Comparison of ENCODE assay signal across 1 mouse cellular context in the genomic region with DNA sequence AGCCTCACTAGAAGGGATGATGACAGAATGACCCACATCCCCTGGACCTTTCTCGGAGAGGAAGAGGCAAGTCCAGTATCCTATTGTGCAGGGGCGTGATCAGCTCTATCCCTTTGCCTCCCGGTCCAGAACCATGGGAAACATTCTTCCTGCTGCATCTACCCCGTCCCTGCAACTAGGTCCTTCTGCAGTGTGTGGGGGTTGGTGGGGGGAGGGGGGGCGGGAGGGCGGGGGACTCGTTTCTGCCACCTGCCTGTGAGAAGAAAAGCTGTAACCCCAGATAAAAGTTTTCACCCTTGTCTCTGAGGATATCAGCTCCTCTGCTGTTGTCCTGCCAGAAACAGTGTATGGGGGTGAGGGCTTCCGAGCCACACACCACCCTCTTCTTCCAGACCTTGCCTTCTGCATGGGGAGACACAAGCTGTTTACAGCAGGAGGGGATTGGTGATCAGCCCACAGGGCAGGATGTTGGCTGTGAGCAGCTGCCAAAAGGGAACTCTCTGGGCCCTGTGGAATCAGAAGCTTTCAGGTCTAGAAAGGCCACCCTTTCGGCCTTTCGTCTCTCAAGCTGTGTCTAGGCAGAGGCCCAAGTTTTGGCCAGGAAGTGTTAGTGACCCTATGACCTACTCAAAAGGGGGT.
TF ChIP-seq lines count a peak whose summit lies in the region.

No protein-coding gene starts in this region.

TF ChIP-seq in MEL, 35 proteins besides CTCF, POLR2A, EP300 and RAD21 (continued from another document):
- TF ChIP-seq JUND (IDR thresholded peaks at IDR 0.05; ENCODE audit: low read depth, low read length) (no peak), MAZ (IDR thresholded peaks at IDR 0.05; ENCODE audit: low read depth, low read length) (peak; percentile 41; the same call in 1 of the 2 replicates), GATA1 (IDR thresholded peaks at IDR 0.05; ENCODE audit: low read depth, low read length) (0 out of 2 replicates have a peak, but pooled peaks have one; percentile 9), POLR2AphosphoS2 (IDR thresholded peaks at IDR 0.05; ENCODE audit: low read length) (no peak), ETS1 (IDR thresholded peaks at IDR 0.05; ENCODE audit: low read depth, low read length) (no peak), CHD1 (IDR thresholded peaks at IDR 0.05; ENCODE audit: low read depth, low read length) (no peak), GABPA (IDR thresholded peaks at IDR 0.05; ENCODE audit: low read depth, low read length) (no peak), MXI1 (IDR thresholded peaks at IDR 0.05; ENCODE audit: low read depth, low read length) (peak; percentile 1; the same call in 1 of the 2 replicates), ELF1 (IDR thresholded peaks at IDR 0.05; ENCODE audit: low read depth, low read length) (no peak), TBP (IDR thresholded peaks at IDR 0.05; ENCODE audit: low read depth, low read length) (peak; percentile 96), MAX (IDR thresholded peaks at IDR 0.05; ENCODE audit: low read length) (no peak), ZC3H11A (IDR thresholded peaks at IDR 0.05; ENCODE audit: low read depth, low read length) (no peak), MAFK (IDR thresholded peaks at IDR 0.05; ENCODE audit: borderline replicate concordance, low read depth, low read length) (no peak), RCOR1 (IDR thresholded peaks at IDR 0.05; ENCODE audit: low read depth, low read length) (0 out of 2 replicates have a peak, but pooled peaks have one; percentile 6), KAT2A (conservative IDR thresholded peaks at IDR 0.05; ENCODE audit: low read depth, low read length) (no peak), SIN3A (IDR thresholded peaks at IDR 0.05; ENCODE audit: low read length) (no peak), NELFE (IDR thresholded peaks at IDR 0.05; ENCODE audit: low read depth, low read length) (0 out of 2 replicates have a peak, but pooled peaks have one; percentile 19), TCF12 (IDR thresholded peaks at IDR 0.05; ENCODE audit: low read depth, low read length) (peak; percentile 57; the same call in 1 of the 2 replicates), ZKSCAN1 (IDR thresholded peaks at IDR 0.05; ENCODE audit: low read depth, low read length) (no peak), USF1 (IDR thresholded peaks at IDR 0.05; ENCODE audit: low read depth, low read length) (no peak), MEF2A (IDR thresholded peaks at IDR 0.05; ENCODE audit: extremely low read depth, insufficient replicate concordance, low read depth, low read length, poor library complexity, severe bottlenecking) (no peak), E2F4 (IDR thresholded peaks at IDR 0.05; ENCODE audit: borderline replicate concordance, low read depth, low read length) (no peak), USF2 (IDR thresholded peaks at IDR 0.05; ENCODE audit: borderline replicate concordance in 1 of 2, insufficient read depth in 1 of 2, low read depth in 1 of 2, low read length in 2 of 2) (no peak), BHLHE40 (IDR thresholded peaks at IDR 0.05; ENCODE audit: borderline replicate concordance, low read depth, low read length) (0 out of 2 replicates have a peak, but pooled peaks have one; percentile 7), UBTF (IDR thresholded peaks at IDR 0.05; ENCODE audit: borderline replicate concordance, insufficient read depth, low read depth, low read length) (peak; percentile 78), NRF1 (IDR thresholded peaks at IDR 0.05; ENCODE audit: insufficient read depth, low read depth, low read length, poor library complexity, severe bottlenecking) (no peak), CHD2 (IDR thresholded peaks at IDR 0.05; ENCODE audit: low read length) (no peak), ZNF384 (IDR thresholded peaks at IDR 0.05; ENCODE audit: low read depth, low read length) (no peak), HCFC1 (IDR thresholded peaks at IDR 0.05; ENCODE audit: low read depth, low read length) (no peak), SMC3 (IDR thresholded peaks at IDR 0.05; ENCODE audit: low read depth, low read length) (peak; percentile 10; the same call in 1 of the 2 replicates), MYB (IDR thresholded peaks at IDR 0.05; ENCODE audit: low read depth, low read length) (no peak), TAL1 (IDR thresholded peaks at IDR 0.05; ENCODE audit: low read length) (0 out of 2 replicates have a peak, but pooled peaks have one; percentile 12), ZMIZ1 (IDR thresholded peaks at IDR 0.05; ENCODE audit: low read depth, low read length) (no peak), POLR2AphosphoS5 (IDR thresholded peaks at IDR 0.05; ENCODE audit: borderline replicate concordance, low read depth, low read length) (no peak)
